Mouse (Mus musculus): Measurements from ENCODE around the gene Gm15217.

Gene Gm15217

GRCm38 (mm10) chr14:46398091-46398695 is 19.0 kb downstream of the Gm15217 start:
- peak; percentile 55 for DNase-seq (ENCODE audit: low spot score)

GRCm38 (mm10) chr14:46399925-46400324 is 20.7 kb downstream of the Gm15217 start:
- DNase-seq (ENCODE audit: low spot score) = no peak

DNA sequence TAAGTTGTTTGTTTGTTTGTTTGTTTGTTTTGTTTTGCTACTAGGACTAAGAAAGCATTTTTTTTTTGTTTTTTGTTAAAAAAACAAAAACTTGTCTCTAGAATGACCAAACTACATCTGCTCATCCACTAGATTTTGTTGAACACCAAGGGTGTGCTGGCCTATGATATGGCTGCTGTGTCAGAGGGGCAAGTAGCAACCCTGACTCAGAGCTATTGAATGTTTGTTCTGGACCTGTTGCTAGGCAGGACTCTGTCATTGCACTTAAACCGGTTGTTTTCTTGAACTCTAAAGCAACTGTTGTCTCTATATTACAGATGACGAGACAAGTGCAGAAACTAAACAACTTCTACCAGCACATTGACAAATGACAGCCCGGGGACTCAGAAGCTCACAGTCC is 29.1 kb downstream of the Gm15217 start:
- DNase-seq (ENCODE audit: low spot score) = no peak

GRCm38 (mm10) chr14:46409016-46409415 is 29.8 kb downstream of the Gm15217 start:
- DNase-seq (ENCODE audit: low spot score) = no peak

DNA sequence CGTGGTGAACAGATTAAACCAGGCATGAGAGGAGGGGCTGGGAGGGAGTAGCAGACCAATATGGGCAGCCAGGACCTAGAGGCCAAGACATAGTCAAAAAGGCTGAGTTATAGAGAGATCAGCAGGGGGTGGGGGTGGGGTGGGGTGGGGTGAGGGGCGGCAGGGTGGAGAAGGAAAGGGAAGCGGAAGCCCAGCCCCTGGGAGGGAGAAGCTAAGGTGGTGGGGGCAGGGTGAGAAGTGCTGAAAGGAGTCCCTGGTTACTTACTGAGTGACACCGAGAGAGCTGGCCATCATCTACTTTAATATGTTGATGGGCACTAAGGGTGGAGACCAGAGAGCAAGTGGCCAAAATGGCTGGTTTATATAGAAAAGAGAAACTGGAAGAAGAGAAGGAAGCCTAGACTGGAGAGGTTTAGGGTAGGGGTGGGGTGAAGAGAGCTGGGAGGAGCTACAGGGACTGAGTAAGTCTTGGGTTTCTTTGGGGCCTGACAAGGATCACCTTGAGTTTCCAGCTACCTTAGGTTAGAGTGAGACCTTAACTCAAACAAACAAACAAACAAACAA is 31.4 kb downstream of the Gm15217 start:
- DNase-seq (ENCODE audit: low spot score) = no peak

DNA sequence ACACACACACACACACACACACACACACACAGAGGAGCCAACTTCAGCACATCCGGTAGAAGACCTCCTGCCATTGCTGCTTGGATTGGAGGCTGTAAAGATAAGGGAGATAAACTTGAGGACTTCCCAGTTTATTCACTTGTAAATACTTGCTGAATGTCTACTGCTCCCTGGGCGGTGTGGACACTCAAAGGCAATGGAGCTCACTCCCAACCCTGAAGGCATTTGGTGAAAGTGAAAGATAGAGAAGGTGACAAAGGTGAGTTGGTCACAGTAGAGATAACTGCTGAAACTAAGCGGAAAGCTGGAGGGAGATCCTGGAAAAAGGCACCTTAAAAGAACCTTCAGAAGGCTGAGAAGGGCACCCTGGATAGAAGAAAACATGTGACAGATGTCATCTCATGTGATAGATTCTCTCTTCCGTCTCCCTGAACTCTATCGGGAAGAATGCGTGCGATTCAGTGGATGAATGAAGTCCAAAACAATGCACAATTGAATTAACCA is 33.3 kb downstream of the Gm15217 start:
- no peak for DNase-seq (ENCODE audit: low spot score)

GRCm38 (mm10) chr14:46418371-46419097 is 39.3 kb downstream of the Gm15217 start:
- DNase-seq (ENCODE audit: low spot score) = no peak

DNA sequence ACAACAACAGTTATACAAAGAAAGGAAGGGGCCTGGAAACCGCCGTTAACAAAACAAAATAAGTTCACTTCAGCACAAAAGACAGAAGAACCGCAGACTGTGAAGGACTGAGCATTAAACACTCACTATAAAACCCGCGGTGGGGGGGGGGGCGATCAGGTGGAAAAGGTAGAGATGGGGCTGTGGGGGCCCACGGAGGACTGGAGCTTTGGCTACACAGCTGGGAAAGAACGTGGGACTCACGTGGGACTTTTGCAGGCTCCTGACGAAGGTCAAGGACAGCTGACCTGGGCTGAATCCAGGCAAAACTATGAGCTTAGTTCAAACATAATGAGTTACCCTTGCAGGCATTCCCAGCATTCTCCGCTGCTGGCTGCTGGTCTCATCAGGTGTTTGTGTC is 40.1 kb downstream of the Gm15217 start:
- no peak for DNase-seq (ENCODE audit: low spot score)

DNA sequence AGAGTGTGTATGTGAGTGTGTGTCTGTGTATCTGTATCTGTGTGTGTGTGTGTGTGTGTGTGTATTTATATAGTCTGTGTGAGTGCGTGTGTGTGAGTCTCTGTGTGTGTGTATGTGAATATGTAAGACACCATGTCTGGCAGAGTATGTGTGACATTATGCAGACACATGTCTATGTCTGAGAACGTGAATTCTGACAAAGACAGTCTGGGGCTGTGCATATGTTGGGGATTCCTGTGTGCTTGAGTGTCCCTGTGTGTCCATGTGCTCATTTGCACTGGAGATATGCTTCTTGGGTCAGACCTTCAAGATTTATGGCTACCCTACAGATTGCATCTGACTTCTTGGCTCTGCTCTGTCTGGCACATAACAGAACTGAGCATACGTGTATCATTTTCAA is 42.6 kb downstream of the Gm15217 start:
- no peak for DNase-seq (ENCODE audit: low spot score)

DNA sequence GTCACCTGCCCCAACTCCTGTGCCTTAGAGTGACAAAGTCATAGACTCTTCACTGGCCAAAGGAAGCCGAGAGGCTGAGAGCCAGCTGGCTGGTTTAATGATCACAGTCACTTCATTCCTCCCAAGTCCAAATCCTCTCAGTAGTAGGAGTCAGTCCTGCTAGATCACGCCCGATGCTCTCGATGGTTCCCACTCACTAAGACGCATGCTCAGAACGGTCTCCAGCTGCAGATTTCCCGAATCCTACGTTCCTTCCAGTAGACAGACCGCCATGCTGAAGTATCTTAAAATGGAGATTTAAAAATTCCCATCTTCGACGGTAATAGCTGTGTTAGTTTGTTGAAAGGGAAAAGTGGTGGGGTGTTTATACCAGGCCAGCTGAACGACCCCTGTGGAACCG is 48.0 kb downstream of the Gm15217 start:
- DNase-seq (ENCODE audit: low spot score) = no peak

- DNase-seq (ENCODE audit: low spot score) = no peak
These were observed 51.0 kb downstream of the Gm15217 start for GRCm38 (mm10) chr14:46430231-46430630.
